Mouse (Mus musculus) layer of hippocampus, postnatal 36 days (tissue): ENCODE data around the gene Col9a2. TPM values are rescaled to one million over a fixed set of nuclear protein-coding genes. Genes with fewer than 3 reads are reported as not detected.
"Not testable (repeated sequence)": the region's sequence is repeated elsewhere in the genome, so short reads cannot be mapped to it uniquely, and the experiment has no call there.

Experiments
- DNase-seq, 2 experiments: peaks; one replicate each; pipeline ENCODE4 v3.0.0; 2022
- total RNA-seq, 2 experiments: library from RNA; stranded (reverse); gene quantifications; 2 replicates each; pipeline ENCODE4 v1.2.3; 2021

Gene Col9a2
- total RNA-seq, 2 experiments from 2014 or later, result 2.5 to 4.1 TPM

- no peak for DNase-seq
Observed at GRCm38 (mm10) chr4:121021911-121022310, 17.3 kb upstream of the Col9a2 start.

- no peak for DNase-seq
Observed at GRCm38 (mm10) chr4:121023464-121023863, 15.7 kb upstream of the Col9a2 start.

- no peak for DNase-seq
Observed at GRCm38 (mm10) chr4:121023941-121024340, 15.2 kb upstream of the Col9a2 start.

GRCm38 (mm10) chr4:121025681-121026080 lies 13.5 kb upstream of the Col9a2 start:
- no peak for DNase-seq

GRCm38 (mm10) chr4:121028146-121028545 lies 11.0 kb upstream of the Col9a2 start:
- DNase-seq, result no peak

GRCm38 (mm10) chr4:121028659-121029392 lies 10.4 kb upstream of the Col9a2 start:
- peak; percentile 29 to 50 for DNase-seq

GRCm38 (mm10) chr4:121029632-121030031 lies 9.6 kb upstream of the Col9a2 start:
- DNase-seq, result no peak

GRCm38 (mm10) chr4:121031440-121031839 lies 7.7 kb upstream of the Col9a2 start:
- no peak for DNase-seq

- DNase-seq, result no peak
Observed at GRCm38 (mm10) chr4:121033006-121033405, 6.2 kb upstream of the Col9a2 start.

- DNase-seq, result no peak
Observed at GRCm38 (mm10) chr4:121040323-121040722, 1.1 kb downstream of the Col9a2 start.

GRCm38 (mm10) chr4:121040897-121041671 lies 1.9 kb downstream of the Col9a2 start:
- DNase-seq, result peak; percentile 67 to 71

- no peak for DNase-seq
Observed at GRCm38 (mm10) chr4:121042472-121042871, 3.3 kb downstream of the Col9a2 start.

GRCm38 (mm10) chr4:121042946-121043345 lies 3.8 kb downstream of the Col9a2 start:
- no peak for DNase-seq

GRCm38 (mm10) chr4:121051863-121052262 lies 12.7 kb downstream of the Col9a2 start:
- DNase-seq, result no peak

- DNase-seq, result no peak
Observed at GRCm38 (mm10) chr4:121052454-121053323, 13.5 kb downstream of the Col9a2 start.

GRCm38 (mm10) chr4:121056342-121056741 lies 17.2 kb downstream of the Col9a2 start:
- no peak for DNase-seq

- DNase-seq, result peak in 1 of 2 experiments; percentile 32
Observed at GRCm38 (mm10) chr4:121057032-121057431, 17.8 kb downstream of the Col9a2 start.

GRCm38 (mm10) chr4:121059218-121059617 lies 20.0 kb downstream of the Col9a2 start:
- DNase-seq, result not testable (repeated sequence)

- no peak for DNase-seq
Observed at GRCm38 (mm10) chr4:121065336-121065735, 26.2 kb downstream of the Col9a2 start.

GRCm38 (mm10) chr4:121074250-121074649 lies 35.1 kb downstream of the Col9a2 start:
- no peak for DNase-seq

GRCm38 (mm10) chr4:121077915-121078646 lies 38.9 kb downstream of the Col9a2 start:
- DNase-seq, result no peak

- DNase-seq, result no peak
Observed at GRCm38 (mm10) chr4:121080395-121080794, 41.2 kb downstream of the Col9a2 start.
